Mouse (Mus musculus) neutrophil, adult 5-6 weeks (primary cell): ENCODE data around the gene Tas2r138. TPM values are rescaled to one million over a fixed set of nuclear protein-coding genes. Genes with fewer than 3 reads are reported as not detected.

Experiments used
- ATAC-seq: fragments of 151-379, 151-347 bp; 2 replicates; pipeline ENCODE4 v1.8.0; 2017; ENCODE audit warnings: mild to moderate bottlenecking, moderate TSS enrichment; ENCODE audit not compliant: insufficient number of reproducible peaks, poor library complexity, low FRiP score, severe bottlenecking; ENCODE audit errors: extremely low read depth
- total RNA-seq: library from RNA; stranded (forward); fragments of 200-1000 nt; gene quantifications from 2 replicates; pipeline ENCODE4 v1.2.3, GENCODE M21; 2017

The Tas2r138 gene
- total RNA-seq, 1 experiment from 2014 or later = not detected

- peak; percentile 36; the same call in 1 of the 2 replicates for ATAC-seq
Measured at GRCm38 (mm10) chr6:40573618-40574017, 39.5 kb downstream of the Tas2r138 start.

DNA sequence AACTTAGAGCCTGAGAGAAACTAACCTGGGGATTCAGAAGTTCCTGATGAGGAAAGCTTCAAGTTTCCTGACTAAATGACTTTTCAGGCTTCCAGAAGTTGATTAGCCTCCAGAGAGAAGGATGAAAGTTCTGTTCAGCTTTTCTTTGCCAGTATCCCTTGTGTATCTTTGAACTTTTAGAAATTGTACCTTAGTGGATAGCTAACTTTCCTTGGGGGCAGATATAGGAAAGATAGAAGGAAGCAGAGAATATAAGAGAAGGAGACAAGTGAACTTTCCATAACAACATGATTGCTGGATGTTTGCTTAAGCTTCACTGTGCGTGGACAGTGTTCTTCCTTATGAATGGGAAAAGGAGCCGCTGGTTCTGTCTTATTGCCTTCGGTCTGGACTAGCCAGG is 43.9 kb downstream of the Tas2r138 start, which contains the start of gene Olfr460:
Gene Olfr460 (plus strand): TSS at position 301 of the 400 bp plus-strand sequence.
- no peak for ATAC-seq

Other genes with a start within 250 kb of the Tas2r138 start
- gene E330009J07Rik, start 177.2 kb downstream of the Tas2r138 start, total RNA-seq = 16.8 and 18.5 TPM in 2 replicates
- not detected in 2 replicates for gene Wee2, start 174.2 kb downstream of the Tas2r138 start, total RNA-seq
- 68.6 and 69.5 TPM in 2 replicates for gene Ssbp1, start 142.0 kb downstream of the Tas2r138 start, total RNA-seq
- gene Tas2r137, start 122.1 kb downstream of the Tas2r138 start, total RNA-seq = 0.58 and 0.74 TPM in 2 replicates
- not detected in 2 replicates for gene Tas2r108, start 119.8 kb downstream of the Tas2r138 start, total RNA-seq
- not detected in 2 replicates for gene Prss37, start 93.8 kb downstream of the Tas2r138 start, total RNA-seq
- not detected in 2 replicates for gene Olfr461, start 58.3 kb downstream of the Tas2r138 start, total RNA-seq
- gene Olfr460, start 43.8 kb downstream of the Tas2r138 start, total RNA-seq = not detected in 2 replicates
- 84.5 and 85.2 TPM in 2 replicates for gene Clec5a, start 27.5 kb downstream of the Tas2r138 start, total RNA-seq
- 73.4 and 107 TPM in 2 replicates for gene Mgam, start 15.5 kb upstream of the Tas2r138 start, total RNA-seq